Mouse (Mus musculus) forebrain, embryonic 15.5 days (tissue): ENCODE measurements at regions not wholly inside any gene's neighbourhood (a gene's known extent, or its start where the extent isn't known, plus 50 kb on each side); places are given as distances from the start of the nearest gene placed in this dataset.

ENCODE experiments used
- ATAC-seq: fragments of 200-750 bp; cut with Nextera tagmentation; replicated peaks from 2 replicates; pipeline ENCODE4 v1.8.0; 2017; ENCODE audit warnings: mild to moderate bottlenecking, moderate TSS enrichment, moderate library complexity
- H3K27ac ChIP-seq: fragments of 300-500 bp; sonication (generic); replicated peaks from 2 replicates; pipeline ENCODE4 v1.5.1; 2015; ENCODE audit warnings: mild to moderate bottlenecking, inconsistent platforms
- H3K27me3 ChIP-seq: fragments of 300-500 bp; sonication (generic); 2 replicates; pipeline ENCODE4 v1.6.1; 2015; ENCODE audit warnings: inconsistent platforms
- H3K36me3 ChIP-seq: fragments of 300-500 bp; sonication (generic); 2 replicates; pipeline ENCODE4 v1.6.1; 2015; ENCODE audit warnings: mild to moderate bottlenecking, inconsistent platforms
- H3K4me1 ChIP-seq: fragments of 300-500 bp; sonication (generic); 2 replicates; pipeline ENCODE4 v1.6.1; 2015; ENCODE audit warnings: inconsistent platforms
- H3K4me2 ChIP-seq: fragments of 300-500 bp; sonication (generic); replicated peaks from 2 replicates; pipeline ENCODE4 v1.6.1; 2015; ENCODE audit warnings: mild to moderate bottlenecking, inconsistent platforms
- H3K4me3 ChIP-seq: fragments of 300-500 bp; sonication (generic); 2 replicates; pipeline ENCODE4 v1.5.1; 2015; ENCODE audit warnings: mild to moderate bottlenecking, inconsistent platforms
- H3K9ac ChIP-seq: fragments of 300-500 bp; sonication (generic); replicated peaks from 2 replicates; pipeline ENCODE4 v1.6.1; 2015; ENCODE audit warnings: mild to moderate bottlenecking, inconsistent platforms
- H3K9me3 ChIP-seq: fragments of 300-500 bp; sonication (generic); 2 replicates; pipeline ENCODE4 v1.6.1; 2016; ENCODE audit warnings: inconsistent platforms
- WGBS: fragments of 180-500 bp; shearing (Covaris S2); methylation state at CpG from one replicate; pipeline ENCODE4 v1.1.7; 2015; ENCODE audit warnings: mixed read lengths; 5-methylcytosine and 5-hydroxymethylcytosine counted together

DNA sequence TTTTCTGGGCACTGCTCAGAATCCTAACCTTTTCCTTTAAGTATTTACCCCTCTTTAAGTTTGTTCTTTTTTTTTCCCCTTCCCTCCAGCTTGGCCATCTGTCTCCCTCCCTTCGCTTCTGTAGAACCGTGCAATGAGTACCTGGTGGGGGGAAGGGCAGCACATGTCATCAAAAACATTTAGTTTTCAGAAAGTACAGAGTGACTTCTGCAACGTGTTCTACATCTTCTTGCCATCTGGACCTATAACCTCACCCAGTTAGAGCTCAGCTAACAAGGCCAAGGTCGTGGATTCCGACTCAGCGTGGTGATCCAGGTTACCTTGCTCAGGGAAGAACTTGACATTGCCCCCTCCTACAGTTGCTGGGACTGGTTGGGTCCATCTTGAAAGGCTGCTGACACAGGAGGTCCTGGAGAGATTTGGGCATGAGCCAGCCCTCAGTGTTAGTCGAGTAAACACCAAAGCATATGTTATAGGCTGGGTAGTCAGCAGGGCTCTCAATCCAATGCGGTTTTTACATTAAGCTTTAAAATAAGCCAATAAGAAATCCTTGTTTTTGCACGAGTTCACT lies 1075.0 kb downstream of the Synb start:
- Histone ChIP-seq H3K4me1 (peaks cover 7% of the 10 kb centered on the region; the same call in 1 of the 2 replicates), H3K9ac (no peak overlapping the region), H3K4me3 (no peak overlapping the region), H3K27me3 (no peaks in the 10 kb centered on the region), H3K4me2 (no peak overlapping the region), H3K27ac (no peak overlapping the region; the same call in 1 of the 2 replicates), H3K9me3 (no peaks in the 10 kb centered on the region), H3K36me3 (no peaks in the 10 kb centered on the region)
- WGBS: 69% methylated on average over 9 of the region's 9 CpGs
- ATAC-seq: no peak

- WGBS: 77% methylated on average over 4 of the region's 4 CpGs
- H3K4me2 ChIP-seq: no peak overlapping the region
- H3K36me3 ChIP-seq: no peaks in the 10 kb centered on the region
- H3K4me3 ChIP-seq: no peak overlapping the region
- H3K27ac ChIP-seq: no peak overlapping the region; the same call in 1 of the 2 replicates
- H3K27me3 ChIP-seq: no peaks in the 10 kb centered on the region
- H3K4me1 ChIP-seq: peaks cover 7% of the 10 kb centered on the region; the same call in 1 of the 2 replicates
- H3K9me3 ChIP-seq: no peaks in the 10 kb centered on the region
- no peak for ATAC-seq
- no peak overlapping the region for H3K9ac ChIP-seq
These were observed 1075.6 kb downstream of the Synb start for GRCm38 (mm10) chr14:68218471-68218870.

DNA sequence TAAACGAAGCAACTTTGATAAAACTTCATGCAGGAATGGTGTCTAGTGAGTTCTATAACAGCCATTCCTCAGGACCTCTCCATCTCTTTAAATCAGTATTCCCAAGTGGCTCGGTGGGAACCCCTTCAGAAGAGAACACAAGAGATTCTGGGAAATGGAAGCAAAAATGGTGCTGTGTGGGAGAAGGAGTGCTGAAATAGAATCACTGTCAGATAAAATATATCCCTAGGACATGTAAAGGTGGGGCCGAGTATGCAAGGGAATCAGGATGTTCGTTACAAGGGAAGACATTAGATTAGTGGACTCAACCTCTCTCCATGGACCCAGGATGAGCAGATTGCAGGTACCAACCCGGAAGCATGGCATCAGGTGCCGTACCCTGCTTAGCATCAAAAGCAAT lies 1076.1 kb downstream of the Synb start:
- ATAC-seq: no peak
- Histone ChIP-seq H3K27me3 (no peaks in the 10 kb centered on the region), H3K9me3 (no peaks in the 10 kb centered on the region), H3K4me2 (no peak overlapping the region), H3K9ac (no peak overlapping the region), H3K27ac (no peak overlapping the region), H3K4me1 (peaks cover 7% of the 10 kb centered on the region; the same call in 1 of the 2 replicates), H3K36me3 (no peaks in the 10 kb centered on the region), H3K4me3 (no peak overlapping the region)
- WGBS: 83% methylated on average over 6 of the region's 6 CpGs

DNA sequence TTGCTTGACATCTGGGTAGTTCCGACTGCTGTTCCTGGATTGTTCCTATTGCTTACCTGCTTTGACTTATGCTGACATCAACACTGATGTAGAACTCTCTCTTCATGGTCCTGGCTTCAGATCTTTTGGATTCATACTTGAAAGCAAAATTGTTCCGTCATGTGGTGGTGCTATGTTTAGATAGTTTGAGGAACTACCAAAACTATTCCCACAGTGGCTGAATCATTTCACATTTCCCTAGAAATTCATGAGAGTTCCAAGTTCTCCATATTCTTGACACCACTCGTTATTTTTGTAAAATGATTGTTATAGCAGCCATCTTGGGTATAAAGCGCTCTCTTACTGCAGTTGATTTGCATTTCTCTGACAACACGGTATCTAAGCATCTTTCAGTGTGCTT lies 1080.2 kb downstream of the Synb start:
- 90% methylated on average over 5 of the region's 5 CpGs for WGBS

GRCm38 (mm10) chr14:68198802-68199201 lies 1095.3 kb downstream of the Synb start:
- Histone ChIP-seq H3K4me1 (peaks cover 34% of the 10 kb centered on the region), H3K36me3 (no peaks in the 10 kb centered on the region), H3K9ac (no peak overlapping the region), H3K27ac (no peak overlapping the region), H3K27me3 (no peaks in the 10 kb centered on the region), H3K9me3 (no peaks in the 10 kb centered on the region), H3K4me3 (no peak overlapping the region), H3K4me2 (peak overlapping the region; percentile 19)
- WGBS: 9% methylated on average over 8 of the region's 8 CpGs
- ATAC-seq: no peak; the same call in 1 of the 2 replicates

More for the DNA sequence above, 1080.2 kb downstream of the Synb start:
- no peak overlapping the region for H3K27ac ChIP-seq
- no peaks in the 10 kb centered on the region for H3K9me3 ChIP-seq
- no peak for ATAC-seq
- H3K4me2 ChIP-seq: no peak overlapping the region
- no peaks in the 10 kb centered on the region for H3K27me3 ChIP-seq
- no peaks in the 10 kb centered on the region for H3K36me3 ChIP-seq
- peaks cover 4% of the 10 kb centered on the region; the same call in 1 of the 2 replicates for H3K4me1 ChIP-seq
- no peak overlapping the region for H3K9ac ChIP-seq
- H3K4me3 ChIP-seq: no peak overlapping the region

GRCm38 (mm10) chr14:68197470-68197800 lies 1096.7 kb downstream of the Synb start:
- Histone ChIP-seq H3K27me3 (no peaks in the 10 kb centered on the region), H3K4me2 (peak overlapping the region; percentile 29), H3K9me3 (no peaks in the 10 kb centered on the region), H3K9ac (no peak overlapping the region), H3K4me1 (peaks cover 34% of the 10 kb centered on the region), H3K36me3 (no peaks in the 10 kb centered on the region), H3K4me3 (no peak overlapping the region), H3K27ac (peak overlapping the region; percentile 87)
- WGBS: 5% methylated on average over 12 of the region's 13 CpGs
- peak; percentile 53 for ATAC-seq

DNA sequence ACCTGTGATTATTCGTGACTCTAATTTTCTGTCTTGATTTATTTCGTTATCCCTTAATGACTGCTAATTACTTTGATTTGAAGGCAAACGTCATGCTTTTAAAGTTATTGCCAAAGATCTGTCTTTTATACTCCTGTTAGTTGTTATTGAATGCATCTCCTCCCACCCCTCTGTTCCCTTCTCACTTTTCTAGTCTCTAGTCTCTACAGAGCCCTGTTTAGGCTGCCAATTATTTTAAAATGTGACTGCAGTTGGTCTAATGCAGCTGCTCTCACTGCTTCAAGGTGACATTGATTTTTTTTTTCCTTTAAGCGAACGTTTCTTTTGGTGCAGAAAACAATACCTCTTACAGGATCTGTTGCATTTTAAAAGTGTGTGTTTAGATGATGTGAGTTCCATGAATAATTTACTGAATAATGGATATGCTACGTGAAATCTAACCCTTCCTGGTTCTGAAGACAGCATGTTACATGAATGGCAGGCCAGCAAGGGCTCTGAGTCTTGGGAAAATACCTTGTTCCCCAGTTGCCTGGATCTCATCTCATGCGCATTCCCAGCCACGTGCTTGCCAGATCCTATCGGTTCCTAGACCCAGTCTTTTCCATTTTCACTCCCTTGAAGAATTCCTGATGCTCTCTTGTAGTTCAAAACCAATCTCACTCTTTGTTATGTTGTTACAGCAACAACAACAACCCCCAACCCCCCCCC lies 1097.2 kb downstream of the Synb start:
- Histone ChIP-seq H3K4me1 (peaks cover 34% of the 10 kb centered on the region), H3K4me3 (no peak overlapping the region), H3K36me3 (no peaks in the 10 kb centered on the region), H3K27me3 (no peaks in the 10 kb centered on the region), H3K9me3 (no peaks in the 10 kb centered on the region), H3K9ac (no peak overlapping the region), H3K27ac (peak overlapping the region; percentile 87), H3K4me2 (peak overlapping the region; percentile 29)
- ATAC-seq: peak; percentile 92
- 4% methylated on average over 9 of the region's 9 CpGs for WGBS

GRCm38 (mm10) chr14:68196201-68196600 lies 1097.9 kb downstream of the Synb start:
- 0 out of 2 replicates have a peak overlapping the region, but pooled peaks have one; percentile 5 for H3K4me2 ChIP-seq
- H3K9me3 ChIP-seq: no peaks in the 10 kb centered on the region
- no peaks in the 10 kb centered on the region for H3K27me3 ChIP-seq
- no peaks in the 10 kb centered on the region for H3K36me3 ChIP-seq
- H3K4me3 ChIP-seq: no peak overlapping the region
- WGBS: 20% methylated on average over 9 of the region's 9 CpGs
- peak overlapping the region; percentile 87 for H3K27ac ChIP-seq
- peaks cover 34% of the 10 kb centered on the region for H3K4me1 ChIP-seq
- H3K9ac ChIP-seq: no peak overlapping the region
- ATAC-seq: peak; percentile 62

DNA sequence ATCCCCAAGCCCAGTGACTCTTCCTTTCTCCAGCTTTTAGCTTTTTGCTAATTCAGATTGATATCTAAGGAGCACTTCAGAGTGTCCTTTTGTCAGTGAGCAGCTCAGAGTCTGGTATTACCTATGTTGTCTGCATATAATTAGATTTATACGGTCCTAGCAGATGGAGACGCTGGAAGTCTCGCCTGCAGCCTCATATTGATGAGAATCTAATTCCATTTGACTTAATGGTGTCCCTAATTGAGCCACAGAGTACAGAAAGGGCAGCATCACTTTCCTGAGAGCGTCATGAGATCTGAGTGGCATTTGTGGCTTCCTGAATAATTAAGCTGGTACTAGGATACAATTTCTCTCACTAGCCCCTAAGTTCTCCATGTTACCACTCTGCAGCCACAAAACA lies 1104.2 kb downstream of the Synb start:
- H3K4me2 ChIP-seq: no peak overlapping the region
- no peak for ATAC-seq
- H3K9me3 ChIP-seq: no peaks in the 10 kb centered on the region
- H3K4me3 ChIP-seq: no peak overlapping the region
- WGBS: 59% methylated on average over 4 of the region's 4 CpGs
- H3K9ac ChIP-seq: no peak overlapping the region
- no peaks in the 10 kb centered on the region for H3K4me1 ChIP-seq
- H3K27me3 ChIP-seq: no peaks in the 10 kb centered on the region
- H3K27ac ChIP-seq: no peak overlapping the region
- H3K36me3 ChIP-seq: no peaks in the 10 kb centered on the region

GRCm38 (mm10) chr14:68188325-68188724 lies 1105.8 kb downstream of the Synb start:
- Histone ChIP-seq H3K4me3 (no peak overlapping the region), H3K27me3 (no peaks in the 10 kb centered on the region), H3K4me1 (no peaks in the 10 kb centered on the region), H3K9me3 (no peaks in the 10 kb centered on the region), H3K4me2 (no peak overlapping the region), H3K9ac (no peak overlapping the region), H3K36me3 (no peaks in the 10 kb centered on the region), H3K27ac (no peak overlapping the region)
- WGBS: 77% methylated on average over 5 of the region's 5 CpGs
- ATAC-seq: no peak

DNA sequence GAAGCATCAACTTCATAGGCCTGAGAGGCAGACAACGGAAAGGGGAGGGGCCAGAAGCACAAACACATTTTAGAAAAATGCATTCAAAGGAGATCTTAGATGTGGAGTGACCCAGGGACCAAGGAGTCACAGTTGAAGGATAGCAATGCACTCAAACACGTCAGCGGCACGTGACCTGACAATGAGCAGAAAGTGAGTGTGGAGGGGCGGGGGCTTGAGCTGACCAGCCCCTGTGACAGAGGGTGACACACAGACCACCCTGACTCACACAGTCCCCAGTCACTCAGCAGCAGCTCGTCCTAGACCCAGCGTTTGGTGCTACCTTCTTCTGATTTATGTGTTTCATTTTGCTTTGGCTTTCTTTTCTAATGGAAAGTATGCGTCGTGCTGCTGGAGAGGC lies 1111.5 kb downstream of the Synb start:
- H3K36me3 ChIP-seq: no peaks in the 10 kb centered on the region
- H3K27me3 ChIP-seq: no peaks in the 10 kb centered on the region
- no peak overlapping the region for H3K27ac ChIP-seq
- H3K9me3 ChIP-seq: no peaks in the 10 kb centered on the region
- H3K4me2 ChIP-seq: no peak overlapping the region
- WGBS: 59% methylated on average over 9 of the region's 9 CpGs
- H3K4me1 ChIP-seq: no peaks in the 10 kb centered on the region
- H3K9ac ChIP-seq: no peak overlapping the region
- ATAC-seq: no peak
- no peak overlapping the region for H3K4me3 ChIP-seq

DNA sequence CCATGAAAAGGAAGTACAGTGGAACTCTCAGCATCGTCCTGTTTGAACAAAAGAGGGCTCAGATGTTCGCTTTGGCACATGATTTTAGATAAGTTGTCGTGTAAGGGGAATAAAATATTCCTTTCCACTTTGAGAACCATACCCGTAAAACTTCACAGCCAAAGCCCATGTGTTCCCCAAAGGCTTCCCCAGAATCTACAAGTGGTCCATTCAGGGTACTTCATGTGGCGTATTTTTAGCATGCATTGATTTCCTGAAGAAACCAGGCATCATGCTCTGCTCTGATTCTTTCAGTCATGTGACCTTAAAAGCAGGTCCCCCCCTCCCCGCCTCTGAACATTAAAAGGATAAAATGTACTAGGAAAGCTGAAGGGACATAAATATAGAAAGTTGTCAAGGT lies 1112.9 kb downstream of the Synb start:
- no peaks in the 10 kb centered on the region for H3K36me3 ChIP-seq
- H3K27me3 ChIP-seq: no peaks in the 10 kb centered on the region
- H3K4me3 ChIP-seq: no peak overlapping the region
- peaks cover 5% of the 10 kb centered on the region for H3K4me1 ChIP-seq
- H3K27ac ChIP-seq: no peak overlapping the region
- no peak for ATAC-seq
- H3K9me3 ChIP-seq: no peaks in the 10 kb centered on the region
- H3K9ac ChIP-seq: no peak overlapping the region
- H3K4me2 ChIP-seq: no peak overlapping the region
- WGBS: 60% methylated on average over 6 of the region's 6 CpGs
